Mouse (Mus musculus): ENCODE data around the gene Lman2l. TPM values are rescaled to one million over a fixed set of nuclear protein-coding genes. Genes with fewer than 3 reads are reported as not detected.

Gene Lman2l
- total and polyA plus RNA-seq, 2 experiments from 2014 or later, result 21.8 to 37.6 TPM

GRCm38 (mm10) chr1:36483825-36484224 lies 38.8 kb upstream of the Lman2l start:
- no peaks in the 10 kb centered on the region for H3K4me1 ChIP-seq (ENCODE audit: insufficient read depth)
- no peak overlapping the region for H3K9ac ChIP-seq
- WGBS, result 55% methylated on average over 4 of the region's 4 CpGs
- no peak for ATAC-seq
- no peaks in the 10 kb centered on the region for H3K36me3 ChIP-seq (ENCODE audit: insufficient read depth)
- DNase-seq, result no peak
- no peak overlapping the region for H3K27ac ChIP-seq (ENCODE audit: low read depth, low read length)
- TF ChIP-seq CTCF (IDR thresholded peaks at IDR 0.05; ENCODE audit: low read depth), result no peak
- H3K4me3 ChIP-seq (ENCODE audit: low read depth, low read length), result no peak overlapping the region
- no peak overlapping the region for H3K4me2 ChIP-seq (ENCODE audit: low read depth)
- no peaks in the 10 kb centered on the region for H3K27me3 ChIP-seq (ENCODE audit: insufficient read depth, low read length)
- H3K9me3 ChIP-seq (ENCODE audit: low read length), result no peaks in the 10 kb centered on the region

GRCm38 (mm10) chr1:36479903-36480899 lies 35.1 kb upstream of the Lman2l start:
- H3K4me2 ChIP-seq (ENCODE audit: low read depth), result no peak overlapping the region
- ATAC-seq, result no peak; the same call in 1 of the 2 replicates
- H3K27ac ChIP-seq (ENCODE audit: low read depth, low read length), result no peak overlapping the region
- no peak overlapping the region for H3K4me3 ChIP-seq (ENCODE audit: low read depth, low read length)
- no peak for TF ChIP-seq CTCF (IDR thresholded peaks at IDR 0.05; ENCODE audit: low read depth)
- H3K36me3 ChIP-seq (ENCODE audit: insufficient read depth), result no peaks in the 10 kb centered on the region
- no peak overlapping the region for H3K9ac ChIP-seq
- 0 out of 2 replicates have a peak, but pooled peaks cover 1% of the 10 kb centered on the region for H3K4me1 ChIP-seq (ENCODE audit: insufficient read depth)
- H3K9me3 ChIP-seq (ENCODE audit: low read length), result no peaks in the 10 kb centered on the region
- no peaks in the 10 kb centered on the region for H3K27me3 ChIP-seq (ENCODE audit: insufficient read depth, low read length)
- DNase-seq, result no peak
- WGBS, result 77% methylated on average over 12 of the region's 12 CpGs

- Histone ChIP-seq H3K4me2 (ENCODE audit: low read depth) (no peak overlapping the region), H3K36me3 (ENCODE audit: insufficient read depth) (no peaks in the 10 kb centered on the region), H3K27ac (ENCODE audit: low read depth, low read length) (no peak overlapping the region), H3K4me3 (ENCODE audit: low read depth, low read length) (no peak overlapping the region), H3K9me3 (ENCODE audit: low read length) (no peaks in the 10 kb centered on the region), H3K9ac (no peak overlapping the region), H3K27me3 (ENCODE audit: insufficient read depth, low read length) (no peaks in the 10 kb centered on the region), H3K4me1 (ENCODE audit: insufficient read depth) (peaks cover 18% of the 10 kb centered on the region; the same call in 1 of the 2 replicates)
- DNase-seq, result no peak
- no peak for TF ChIP-seq CTCF (IDR thresholded peaks at IDR 0.05; ENCODE audit: low read depth)
- WGBS, result 50% methylated on average over 2 of the region's 2 CpGs
- no peak for ATAC-seq
These were observed 33.3 kb upstream of the Lman2l start for GRCm38 (mm10) chr1:36478343-36478795.

- DNase-seq, result no peak
- ATAC-seq, result no peak
- Histone ChIP-seq H3K27me3 (ENCODE audit: insufficient read depth, low read length) (no peaks in the 10 kb centered on the region), H3K27ac (ENCODE audit: low read depth, low read length) (no peak overlapping the region), H3K9ac (no peak overlapping the region), H3K36me3 (ENCODE audit: insufficient read depth) (no peaks in the 10 kb centered on the region), H3K4me1 (ENCODE audit: insufficient read depth) (peaks cover 23% of the 10 kb centered on the region; the same call in 1 of the 2 replicates), H3K4me2 (ENCODE audit: low read depth) (peak overlapping the region; percentile 80), H3K9me3 (ENCODE audit: low read length) (no peaks in the 10 kb centered on the region), H3K4me3 (ENCODE audit: low read depth, low read length) (no peak overlapping the region)
- 84% methylated on average over 7 of the region's 7 CpGs for WGBS
- TF ChIP-seq CTCF (IDR thresholded peaks at IDR 0.05; ENCODE audit: low read depth), result no peak
These were observed 31.4 kb upstream of the Lman2l start for GRCm38 (mm10) chr1:36476426-36476825.

GRCm38 (mm10) chr1:36475480-36476110 lies 30.5 kb upstream of the Lman2l start:
- no peak for TF ChIP-seq CTCF (IDR thresholded peaks at IDR 0.05; ENCODE audit: low read depth)
- no peaks in the 10 kb centered on the region for H3K27me3 ChIP-seq (ENCODE audit: insufficient read depth, low read length)
- 0 out of 2 replicates have a peak overlapping the region, but pooled peaks have one; percentile 28 for H3K9ac ChIP-seq
- peak overlapping the region; percentile 1; the same call in 1 of the 2 replicates for H3K4me3 ChIP-seq (ENCODE audit: low read depth, low read length)
- H3K9me3 ChIP-seq (ENCODE audit: low read length), result no peaks in the 10 kb centered on the region
- peak overlapping the region; percentile 80 for H3K4me2 ChIP-seq (ENCODE audit: low read depth)
- H3K4me1 ChIP-seq (ENCODE audit: insufficient read depth), result peaks cover 23% of the 10 kb centered on the region; the same call in 1 of the 2 replicates
- WGBS, result 43% methylated on average over 8 of the region's 8 CpGs
- H3K27ac ChIP-seq (ENCODE audit: low read depth, low read length), result no peak overlapping the region
- no peaks in the 10 kb centered on the region for H3K36me3 ChIP-seq (ENCODE audit: insufficient read depth)
- DNase-seq (no peak), ATAC-seq (no peak)

GRCm38 (mm10) chr1:36474646-36475045 lies 29.6 kb upstream of the Lman2l start:
- DNase-seq (no peak), ATAC-seq (no peak)
- WGBS, result 57% methylated on average over 3 of the region's 3 CpGs
- H3K9ac ChIP-seq, result no peak overlapping the region
- H3K4me3 ChIP-seq (ENCODE audit: low read depth, low read length), result no peak overlapping the region
- H3K9me3 ChIP-seq (ENCODE audit: low read length), result no peaks in the 10 kb centered on the region
- no peak overlapping the region for H3K27ac ChIP-seq (ENCODE audit: low read depth, low read length)
- no peak for TF ChIP-seq CTCF (IDR thresholded peaks at IDR 0.05; ENCODE audit: low read depth)
- peak overlapping the region; percentile 80 for H3K4me2 ChIP-seq (ENCODE audit: low read depth)
- peaks cover 23% of the 10 kb centered on the region; the same call in 1 of the 2 replicates for H3K4me1 ChIP-seq (ENCODE audit: insufficient read depth)
- H3K36me3 ChIP-seq (ENCODE audit: insufficient read depth), result no peaks in the 10 kb centered on the region
- no peaks in the 10 kb centered on the region for H3K27me3 ChIP-seq (ENCODE audit: insufficient read depth, low read length)

Data from forebrain, postnatal 0 days (tissue).